Mouse (Mus musculus): ENCODE measurements around the gene Itgal.
"Not testable (repeated sequence)": the region's sequence is repeated elsewhere in the genome, so short reads cannot be mapped to it uniquely, and the experiment has no call there.

Gene Itgal

GRCm38 (mm10) chr7:127341861-127342260, 45.8 kb downstream of the Itgal start:
- not testable (repeated sequence) for DNase-seq (ENCODE audit: low read depth, low spot score)

GRCm38 (mm10) chr7:127342332-127342731, 46.3 kb downstream of the Itgal start:
- peak; percentile 32 for DNase-seq (ENCODE audit: low read depth, low spot score)

GRCm38 (mm10) chr7:127342888-127343287, 46.8 kb downstream of the Itgal start:
- DNase-seq (ENCODE audit: low read depth, low spot score): no peak

- no peak for DNase-seq (ENCODE audit: low read depth, low spot score)
Measured at GRCm38 (mm10) chr7:127343351-127344019, 47.4 kb downstream of the Itgal start.

- no peak for DNase-seq (ENCODE audit: low read depth, low spot score)
Measured at GRCm38 (mm10) chr7:127344371-127344770, 48.3 kb downstream of the Itgal start.

GRCm38 (mm10) chr7:127345092-127345491, 49.0 kb downstream of the Itgal start:
- peak; percentile 52 for DNase-seq (ENCODE audit: low read depth, low spot score)

GRCm38 (mm10) chr7:127345512-127346325, 49.7 kb downstream of the Itgal start, which contains the start of gene Zfp768:
Gene Zfp768 (minus strand): TSS chr7:127345589.
- peak; percentile 75 for DNase-seq (ENCODE audit: low read depth, low spot score)

GRCm38 (mm10) chr7:127346676-127347075, 50.6 kb downstream of the Itgal start:
- DNase-seq (ENCODE audit: low read depth, low spot score): no peak

GRCm38 (mm10) chr7:127351230-127352004, 55.4 kb downstream of the Itgal start:
- DNase-seq (ENCODE audit: low read depth, low spot score): no peak

GRCm38 (mm10) chr7:127355796-127356195, 59.7 kb downstream of the Itgal start:
- DNase-seq (ENCODE audit: low read depth, low spot score): no peak

GRCm38 (mm10) chr7:127357871-127358270, 61.8 kb downstream of the Itgal start:
- DNase-seq (ENCODE audit: low read depth, low spot score): no peak

GRCm38 (mm10) chr7:127358472-127358871, 62.4 kb downstream of the Itgal start:
- no peak for DNase-seq (ENCODE audit: low read depth, low spot score)

- DNase-seq (ENCODE audit: low read depth, low spot score): no peak
Measured at GRCm38 (mm10) chr7:127360265-127360664, 64.2 kb downstream of the Itgal start.

GRCm38 (mm10) chr7:127361449-127361848, 65.4 kb downstream of the Itgal start:
- no peak for DNase-seq (ENCODE audit: low read depth, low spot score)

- DNase-seq (ENCODE audit: low read depth, low spot score): peak; percentile 68
Measured at GRCm38 (mm10) chr7:127362418-127362817, 66.4 kb downstream of the Itgal start.

GRCm38 (mm10) chr7:127363475-127363921, 67.4 kb downstream of the Itgal start:
- no peak for DNase-seq (ENCODE audit: low read depth, low spot score)

GRCm38 (mm10) chr7:127364166-127364565, 68.1 kb downstream of the Itgal start:
- DNase-seq (ENCODE audit: low read depth, low spot score): no peak

GRCm38 (mm10) chr7:127366249-127366648, 70.2 kb downstream of the Itgal start:
- DNase-seq (ENCODE audit: low read depth, low spot score): no peak

GRCm38 (mm10) chr7:127371213-127371612, 75.2 kb downstream of the Itgal start:
- DNase-seq (ENCODE audit: low read depth, low spot score): no peak

GRCm38 (mm10) chr7:127371870-127372269, 75.8 kb downstream of the Itgal start:
- DNase-seq (ENCODE audit: low read depth, low spot score): not testable (repeated sequence)

- DNase-seq (ENCODE audit: low read depth, low spot score): peak; percentile 98
Measured at GRCm38 (mm10) chr7:127375271-127376245, 79.5 kb downstream of the Itgal start, which contains the start of gene Zfp747. Gene Zfp747 (minus strand): TSS chr7:127376050.

Data from 3T3-L1 (cell line).